In genomic region chr7:27233300-27233699, GRCm38 (mm10) we compare ENCODE assay signal across 1 mouse cellular context.
TF ChIP-seq lines count a peak whose summit lies in the region.

No protein-coding gene starts in this region.

TF ChIP-seq in MEL, 35 proteins besides CTCF, POLR2A, EP300 and RAD21:
- TF ChIP-seq ZMIZ1 (IDR thresholded peaks at IDR 0.05; ENCODE audit: low read depth, low read length) = no peak
- TF ChIP-seq POLR2AphosphoS2 (IDR thresholded peaks at IDR 0.05; ENCODE audit: low read length) = no peak
- TF ChIP-seq CHD2 (IDR thresholded peaks at IDR 0.05; ENCODE audit: low read length) = no peak
- no peak for TF ChIP-seq UBTF (IDR thresholded peaks at IDR 0.05; ENCODE audit: borderline replicate concordance, insufficient read depth, low read depth, low read length)
- no peak for TF ChIP-seq CHD1 (IDR thresholded peaks at IDR 0.05; ENCODE audit: low read depth, low read length)
- no peak for TF ChIP-seq ZNF384 (IDR thresholded peaks at IDR 0.05; ENCODE audit: low read depth, low read length)
- no peak for TF ChIP-seq TAL1 (IDR thresholded peaks at IDR 0.05; ENCODE audit: low read length)
- TF ChIP-seq JUND (IDR thresholded peaks at IDR 0.05; ENCODE audit: low read depth, low read length) = no peak
- no peak for TF ChIP-seq MAFK (IDR thresholded peaks at IDR 0.05; ENCODE audit: borderline replicate concordance, low read depth, low read length)
- no peak for TF ChIP-seq KAT2A (conservative IDR thresholded peaks at IDR 0.05; ENCODE audit: low read depth, low read length)
- TF ChIP-seq POLR2AphosphoS5 (IDR thresholded peaks at IDR 0.05; ENCODE audit: borderline replicate concordance, low read depth, low read length) = no peak
- no peak for TF ChIP-seq BHLHE40 (IDR thresholded peaks at IDR 0.05; ENCODE audit: borderline replicate concordance, low read depth, low read length)
- no peak for TF ChIP-seq SIN3A (IDR thresholded peaks at IDR 0.05; ENCODE audit: low read length)
- no peak for TF ChIP-seq MYB (IDR thresholded peaks at IDR 0.05; ENCODE audit: low read depth, low read length)
- TF ChIP-seq MEF2A (IDR thresholded peaks at IDR 0.05; ENCODE audit: extremely low read depth, insufficient replicate concordance, low read depth, low read length, poor library complexity, severe bottlenecking) = no peak
- no peak for TF ChIP-seq MAX (IDR thresholded peaks at IDR 0.05; ENCODE audit: low read length)
- no peak for TF ChIP-seq MAZ (IDR thresholded peaks at IDR 0.05; ENCODE audit: low read depth, low read length)
